Mouse (Mus musculus): ENCODE data around the gene Rapgef5. TPM values are rescaled to one million over a fixed set of nuclear protein-coding genes. Genes with fewer than 3 reads are reported as not detected.
"Not testable (repeated sequence)": the region's sequence is repeated elsewhere in the genome, so short reads cannot be mapped to it uniquely, and the experiment has no call there.

Gene Rapgef5
- total RNA-seq, 1 experiment = 9.9 TPM

GRCm38 (mm10) chr12:117788513-117789011 is 272.3 kb downstream of the Rapgef5 start:
- DNase-seq (ENCODE audit: low read depth, low spot score) = no peak
- Histone ChIP-seq H3K9me3 (ENCODE audit: control insufficient read depth, insufficient read depth, low read depth, low read length) (no peaks in the 10 kb centered on the region), H3K36me3 (ENCODE audit: control insufficient read depth, insufficient read depth, low read length, poor library complexity, severe bottlenecking) (no peaks in the 10 kb centered on the region), H3K27ac (ENCODE audit: insufficient read depth, low read depth, low read length, poor library complexity, severe bottlenecking) (no peak overlapping the region), H3K4me3 (ENCODE audit: insufficient read depth in 1 of 2, low read depth in 1 of 2, low read length in 2 of 2, poor library complexity in 1 of 2, severe bottlenecking in 1 of 2) (peak overlapping the region; percentile 53 to 66), H3K9ac (ENCODE audit: insufficient read depth, low read depth, low read length, poor library complexity, severe bottlenecking) (no peak overlapping the region), H3K4me1 (ENCODE audit: control insufficient read depth in 2 of 2, insufficient read depth in 2 of 2, low read length in 2 of 2, poor library complexity in 1 of 2) (peaks cover 0 to 5% of the 10 kb centered on the region in 2 experiments; a peak in 1 of 4 replicates)
- TF ChIP-seq CHD2 (IDR thresholded peaks at IDR 0.05; ENCODE audit: low read depth, low read length) (no peak), MAFK (IDR thresholded peaks at IDR 0.05; ENCODE audit: insufficient read depth, low read depth, low read length) (no peak), ZNF384 (IDR thresholded peaks at IDR 0.05; ENCODE audit: low read depth, low read length) (no peak), ZC3H11A (IDR thresholded peaks at IDR 0.05; ENCODE audit: borderline replicate concordance, low read depth, low read length) (no peak), HCFC1 (IDR thresholded peaks at IDR 0.05; ENCODE audit: borderline replicate concordance, insufficient read depth, low read length) (no peak)
- in situ Hi-C loops (cut with MboI; ENCODE audit: low sequenced_read_pairs in 2 of 2, unreplicated experiment in 2 of 2) = no loop called here

- H3K4me3 ChIP-seq (ENCODE audit: insufficient read depth in 1 of 2, low read depth in 1 of 2, low read length in 2 of 2, poor library complexity in 1 of 2, severe bottlenecking in 1 of 2) = peak overlapping the region in 1 of 2 experiments; percentile 66; a peak in 3 of 4 replicates
- TF ChIP-seq HCFC1 (IDR thresholded peaks at IDR 0.05; ENCODE audit: borderline replicate concordance, insufficient read depth, low read length) (no peak), MAFK (IDR thresholded peaks at IDR 0.05; ENCODE audit: insufficient read depth, low read depth, low read length) (no peak), ZC3H11A (IDR thresholded peaks at IDR 0.05; ENCODE audit: borderline replicate concordance, low read depth, low read length) (no peak), ZNF384 (IDR thresholded peaks at IDR 0.05; ENCODE audit: low read depth, low read length) (no peak), CHD2 (IDR thresholded peaks at IDR 0.05; ENCODE audit: low read depth, low read length) (no peak)
- H3K36me3 ChIP-seq (ENCODE audit: control insufficient read depth, insufficient read depth, low read length, poor library complexity, severe bottlenecking) = no peaks in the 10 kb centered on the region
- in situ Hi-C loops (cut with MboI; ENCODE audit: low sequenced_read_pairs in 2 of 2, unreplicated experiment in 2 of 2) = no loop called here
- no peak overlapping the region for H3K9ac ChIP-seq (ENCODE audit: insufficient read depth, low read depth, low read length, poor library complexity, severe bottlenecking)
- H3K4me1 ChIP-seq (ENCODE audit: control insufficient read depth in 2 of 2, insufficient read depth in 2 of 2, low read length in 2 of 2, poor library complexity in 1 of 2) = peaks cover 0 to 5% of the 10 kb centered on the region in 2 experiments; a peak in 1 of 4 replicates
- H3K9me3 ChIP-seq (ENCODE audit: control insufficient read depth, insufficient read depth, low read depth, low read length) = no peaks in the 10 kb centered on the region
- no peak overlapping the region for H3K27ac ChIP-seq (ENCODE audit: insufficient read depth, low read depth, low read length, poor library complexity, severe bottlenecking)
- no peak for DNase-seq (ENCODE audit: low read depth, low spot score)
Observed at GRCm38 (mm10) chr12:117789017-117789416, 272.7 kb downstream of the Rapgef5 start.

GRCm38 (mm10) chr12:117795303-117795702 is 279.0 kb downstream of the Rapgef5 start:
- Histone ChIP-seq H3K9ac (ENCODE audit: insufficient read depth, low read depth, low read length, poor library complexity, severe bottlenecking) (no peak overlapping the region), H3K27ac (ENCODE audit: insufficient read depth, low read depth, low read length, poor library complexity, severe bottlenecking) (no peak overlapping the region), H3K4me1 (ENCODE audit: control insufficient read depth in 2 of 2, insufficient read depth in 2 of 2, low read length in 2 of 2, poor library complexity in 1 of 2) (no peaks in the 10 kb centered on the region), H3K9me3 (ENCODE audit: control insufficient read depth, insufficient read depth, low read depth, low read length) (no peaks in the 10 kb centered on the region), H3K4me3 (ENCODE audit: insufficient read depth in 1 of 2, low read depth in 1 of 2, low read length in 2 of 2, poor library complexity in 1 of 2, severe bottlenecking in 1 of 2) (no peak overlapping the region), H3K36me3 (ENCODE audit: control insufficient read depth, insufficient read depth, low read length, poor library complexity, severe bottlenecking) (no peaks in the 10 kb centered on the region)
- no peak for DNase-seq (ENCODE audit: low read depth, low spot score)
- TF ChIP-seq HCFC1 (IDR thresholded peaks at IDR 0.05; ENCODE audit: borderline replicate concordance, insufficient read depth, low read length) = no peak
- no peak for TF ChIP-seq ZNF384 (IDR thresholded peaks at IDR 0.05; ENCODE audit: low read depth, low read length)
- TF ChIP-seq CHD2 (IDR thresholded peaks at IDR 0.05; ENCODE audit: low read depth, low read length) = no peak
- TF ChIP-seq ZC3H11A (IDR thresholded peaks at IDR 0.05; ENCODE audit: borderline replicate concordance, low read depth, low read length) = no peak
- no peak for TF ChIP-seq MAFK (IDR thresholded peaks at IDR 0.05; ENCODE audit: insufficient read depth, low read depth, low read length)
- in situ Hi-C loops (cut with MboI; ENCODE audit: low sequenced_read_pairs in 2 of 2, unreplicated experiment in 2 of 2) = no loop called here

GRCm38 (mm10) chr12:117803989-117804388 is 287.7 kb downstream of the Rapgef5 start, which contains the start of gene Cdca7l:
TSS of gene Cdca7l (plus strand) at chr12:117804289.
- DNase-seq (ENCODE audit: low read depth, low spot score); H3K36me3 ChIP-seq (ENCODE audit: control insufficient read depth, insufficient read depth, low read length, poor library complexity, severe bottlenecking); H3K9me3 ChIP-seq (ENCODE audit: control insufficient read depth, insufficient read depth, low read depth, low read length); H3K4me1 ChIP-seq (ENCODE audit: control insufficient read depth in 2 of 2, insufficient read depth in 2 of 2, low read length in 2 of 2, poor library complexity in 1 of 2); in situ Hi-C loops (cut with MboI; ENCODE audit: low sequenced_read_pairs in 2 of 2, unreplicated experiment in 2 of 2); H3K27ac ChIP-seq (ENCODE audit: insufficient read depth, low read depth, low read length, poor library complexity, severe bottlenecking); H3K4me3 ChIP-seq (ENCODE audit: insufficient read depth in 1 of 2, low read depth in 1 of 2, low read length in 2 of 2, poor library complexity in 1 of 2, severe bottlenecking in 1 of 2); H3K9ac ChIP-seq (ENCODE audit: insufficient read depth, low read depth, low read length, poor library complexity, severe bottlenecking): not testable (repeated sequence)

GRCm38 (mm10) chr12:117805576-117805975 is 289.3 kb downstream of the Rapgef5 start:
- no peak overlapping the region for H3K27ac ChIP-seq (ENCODE audit: insufficient read depth, low read depth, low read length, poor library complexity, severe bottlenecking)

More at GRCm38 (mm10) chr12:117805576-117805975, 289.3 kb downstream of the Rapgef5 start:
- DNase-seq (ENCODE audit: low read depth, low spot score) = no peak
- peaks cover 0 to 3% of the 10 kb centered on the region in 2 experiments; a peak in 1 of 4 replicates for H3K4me1 ChIP-seq (ENCODE audit: control insufficient read depth in 2 of 2, insufficient read depth in 2 of 2, low read length in 2 of 2, poor library complexity in 1 of 2)
- in situ Hi-C loops (cut with MboI; ENCODE audit: low sequenced_read_pairs in 2 of 2, unreplicated experiment in 2 of 2) = no loop called here
- no peaks in the 10 kb centered on the region for H3K36me3 ChIP-seq (ENCODE audit: control insufficient read depth, insufficient read depth, low read length, poor library complexity, severe bottlenecking)
- no peaks in the 10 kb centered on the region for H3K9me3 ChIP-seq (ENCODE audit: control insufficient read depth, insufficient read depth, low read depth, low read length)
- no peak overlapping the region for H3K4me3 ChIP-seq (ENCODE audit: insufficient read depth in 1 of 2, low read depth in 1 of 2, low read length in 2 of 2, poor library complexity in 1 of 2, severe bottlenecking in 1 of 2)
- TF ChIP-seq MAFK (IDR thresholded peaks at IDR 0.05; ENCODE audit: insufficient read depth, low read depth, low read length) (no peak), CHD2 (IDR thresholded peaks at IDR 0.05; ENCODE audit: low read depth, low read length) (no peak), HCFC1 (IDR thresholded peaks at IDR 0.05; ENCODE audit: borderline replicate concordance, insufficient read depth, low read length) (no peak), ZNF384 (IDR thresholded peaks at IDR 0.05; ENCODE audit: low read depth, low read length) (no peak), ZC3H11A (IDR thresholded peaks at IDR 0.05; ENCODE audit: borderline replicate concordance, low read depth, low read length) (no peak)
- no peak overlapping the region for H3K9ac ChIP-seq (ENCODE audit: insufficient read depth, low read depth, low read length, poor library complexity, severe bottlenecking)
